Mouse (Mus musculus) erythroid progenitor cell, adult 5-6 weeks (primary cell): Measurements from ENCODE around the gene Tmem38b. TPM values are rescaled to one million over a fixed set of nuclear protein-coding genes. Genes with fewer than 3 reads are reported as not detected.

Experiments
- ATAC-seq: replicated peaks from 2 replicates; pipeline ENCODE4 v1.8.0; 2016; ENCODE audit warnings: moderate number of reproducible peaks, mild to moderate bottlenecking, moderate TSS enrichment, inconsistent platforms; ENCODE audit not compliant: poor library complexity, low FRiP score, severe bottlenecking
- total RNA-seq, 2 experiments: library from RNA; stranded (forward) in 1 of 2; stranded (reverse) in 1 of 2; fragments of 150-400 nt in 1 of 2; fragments of 186-747, 209-891 nt in 1 of 2; gene quantifications; 2 replicates each; pipeline versions ENCODE4 v1.2.3 to v1.2.4; 2015 to 2017; ENCODE audit warnings: low replicate concordance in 2 of 2

Gene Tmem38b
- total RNA-seq, 2 experiments from 2014 or later = 4.2 to 7.0 TPM

DNA sequence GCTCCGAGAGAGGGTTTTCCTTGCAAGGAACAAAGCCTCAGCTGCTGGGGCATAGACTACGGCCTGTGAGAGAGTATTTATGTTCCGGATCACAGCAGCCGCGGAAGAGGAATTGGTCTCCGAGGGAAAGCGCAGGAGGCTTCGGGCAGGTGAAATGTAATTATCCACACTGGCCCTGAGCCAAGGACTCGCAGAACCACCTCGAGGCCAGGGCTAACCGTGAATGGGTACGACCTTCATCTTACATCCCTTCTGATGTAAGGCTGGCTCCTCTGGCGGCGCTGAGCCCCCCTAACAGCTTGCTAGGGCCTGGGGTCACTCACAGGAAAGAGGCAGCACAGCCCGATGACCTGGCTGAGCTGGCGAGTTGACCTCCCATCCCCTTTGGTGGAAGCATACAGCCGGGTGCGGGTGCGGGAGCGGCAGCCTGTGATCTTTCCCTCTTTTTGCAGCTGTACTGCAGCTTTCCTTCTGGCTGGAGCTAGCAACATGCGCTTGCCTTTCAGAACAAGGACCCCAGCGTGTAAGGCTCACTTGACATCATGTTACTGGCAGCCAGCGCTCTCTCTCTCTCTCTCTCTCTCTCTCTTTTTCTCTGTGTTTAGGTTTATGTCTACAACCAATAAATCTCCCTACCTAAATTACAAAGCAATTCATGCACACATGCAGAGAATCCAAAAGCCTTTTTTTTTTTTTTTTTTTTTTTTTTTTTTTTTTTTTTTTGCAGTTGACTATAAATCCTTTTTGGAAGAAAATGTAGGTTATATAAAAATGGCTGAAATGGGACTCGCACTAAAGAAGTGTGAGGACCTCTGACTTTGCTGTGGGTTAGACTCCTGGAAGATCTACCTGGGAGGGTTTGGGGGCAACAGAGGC, 52.9 kb downstream of the Tmem38b start:
- no peak for ATAC-seq

DNA sequence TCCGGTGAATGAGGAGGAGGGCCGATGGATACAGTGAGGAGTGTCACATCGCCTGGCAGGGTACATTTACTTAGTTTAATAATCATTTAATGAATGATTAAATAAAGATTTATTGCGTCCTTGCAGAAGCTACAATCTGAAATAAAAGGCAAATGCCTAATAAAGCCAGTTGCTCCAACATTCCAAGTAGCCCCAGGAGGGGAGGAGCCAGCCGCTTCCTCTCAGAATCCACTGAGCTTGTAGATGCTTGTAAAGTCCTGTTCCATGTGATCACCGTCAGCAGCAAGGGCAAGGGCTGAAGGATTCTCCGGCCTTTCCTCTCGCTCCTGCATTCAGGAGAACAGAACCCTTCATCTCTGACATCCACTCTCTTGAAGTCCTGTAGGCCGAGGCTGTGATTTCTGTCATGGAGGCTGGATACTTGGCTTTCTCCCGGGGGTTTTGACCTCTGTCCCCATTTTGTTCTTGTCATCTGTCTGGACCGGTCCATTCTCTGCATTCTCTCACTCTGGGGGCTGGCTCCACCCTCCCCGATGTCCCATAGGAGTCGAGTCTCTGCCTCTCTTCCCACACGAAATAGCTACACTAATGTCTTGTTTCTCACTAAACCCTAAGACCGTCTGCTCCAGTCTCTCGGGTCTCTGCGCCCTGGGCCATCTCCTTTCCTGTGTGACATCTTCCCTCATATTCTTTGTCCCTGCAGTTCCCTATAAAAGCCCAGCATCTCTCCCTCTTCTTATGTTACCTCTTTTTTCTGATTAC, 57.3 kb downstream of the Tmem38b start:
- ATAC-seq = no peak

DNA sequence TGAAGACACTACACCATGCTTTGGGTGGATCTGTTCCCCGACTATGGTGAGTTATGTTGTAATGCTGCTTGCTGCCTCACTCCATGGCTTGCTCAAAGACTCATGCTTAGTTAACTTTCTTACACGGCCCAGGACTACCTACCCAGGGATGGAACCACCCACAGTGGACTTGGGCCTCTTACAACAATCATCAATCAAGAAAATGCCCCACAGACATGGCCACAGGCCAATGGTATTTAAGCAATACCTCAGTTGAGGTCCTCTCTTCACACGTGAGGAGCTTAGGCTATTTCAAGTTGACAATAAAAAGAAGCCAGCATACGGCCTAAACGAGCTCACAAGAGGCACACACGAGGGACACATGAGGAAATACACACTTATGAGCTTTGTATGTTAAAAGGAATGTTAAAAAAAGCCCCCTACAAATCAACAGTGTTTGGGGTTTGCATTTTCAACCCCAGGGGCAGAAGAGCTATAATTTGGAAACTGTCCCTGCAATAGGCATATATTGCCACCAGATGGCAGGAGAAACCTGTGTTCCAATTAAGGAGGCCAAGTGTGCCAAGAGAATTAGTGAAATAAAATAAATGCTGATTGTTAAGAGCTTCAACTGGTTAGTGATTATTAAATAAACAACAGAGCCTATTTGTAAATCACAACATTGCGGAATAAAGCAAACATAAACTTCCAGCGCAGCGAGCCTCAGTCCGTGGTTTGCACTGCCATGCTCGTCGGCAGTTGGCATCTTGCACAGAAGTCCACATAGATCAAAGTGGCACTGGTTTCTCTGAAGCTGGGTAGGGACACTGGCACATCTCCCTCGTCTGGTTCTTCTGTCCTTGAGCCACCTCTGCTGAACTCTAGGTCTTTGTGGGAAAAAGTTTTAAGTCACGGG, 58.8 kb downstream of the Tmem38b start:
- ATAC-seq = no peak

DNA sequence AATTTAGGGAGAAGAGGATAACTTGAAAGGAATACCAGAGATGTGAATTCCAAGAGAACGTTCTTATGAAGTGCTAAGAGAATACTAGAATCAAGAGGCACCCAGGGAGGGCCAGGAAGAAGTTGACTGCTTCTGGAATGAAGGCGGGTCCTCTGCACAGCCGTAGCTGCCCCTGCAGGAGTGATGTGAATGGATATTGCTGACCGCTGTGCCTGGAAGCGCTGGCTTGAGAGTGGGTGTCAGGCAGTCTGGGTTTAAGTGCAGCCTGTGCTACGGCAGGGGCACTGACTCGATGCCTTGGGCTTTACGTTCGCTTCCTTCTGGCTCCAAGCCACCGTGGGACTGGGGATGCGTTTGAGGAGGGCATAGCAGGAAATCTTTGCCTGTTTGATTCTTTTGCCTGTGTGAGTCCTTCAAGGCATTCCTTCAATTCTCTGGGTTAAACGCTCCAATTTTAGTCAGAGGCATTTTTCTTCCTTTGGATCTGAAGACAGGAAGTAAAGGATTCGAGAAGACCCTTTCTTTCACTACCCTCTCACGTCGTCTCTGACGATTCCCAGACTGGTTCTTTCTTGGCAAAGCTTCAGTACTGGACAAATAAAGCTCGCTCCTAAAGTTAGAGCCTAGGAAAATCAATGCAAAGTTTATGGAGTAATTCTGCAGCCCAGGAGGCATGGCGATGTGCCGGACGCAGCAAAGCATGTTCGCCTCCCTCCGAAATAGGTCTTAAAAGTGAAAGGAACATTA, 60.7 kb downstream of the Tmem38b start:
- no peak for ATAC-seq

DNA sequence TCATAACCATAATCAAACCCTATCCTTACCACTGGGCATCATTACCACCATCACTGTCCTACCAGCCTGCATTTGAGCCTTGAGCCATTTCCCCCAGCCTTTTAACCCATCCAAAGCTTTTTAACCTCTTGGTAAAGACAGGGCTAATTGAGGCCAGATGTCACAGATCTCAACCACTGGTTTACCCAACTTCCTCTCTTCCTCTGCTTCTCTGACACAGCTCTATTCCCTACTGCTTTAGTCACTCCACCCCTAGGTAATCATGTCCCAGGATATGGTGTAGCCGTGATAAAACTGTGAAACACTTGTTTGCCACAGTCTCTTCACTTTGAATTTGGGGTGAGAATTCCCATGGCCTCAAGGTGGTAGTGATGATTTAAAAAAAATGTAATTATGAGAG, 69.5 kb downstream of the Tmem38b start:
- ATAC-seq = no peak

DNA sequence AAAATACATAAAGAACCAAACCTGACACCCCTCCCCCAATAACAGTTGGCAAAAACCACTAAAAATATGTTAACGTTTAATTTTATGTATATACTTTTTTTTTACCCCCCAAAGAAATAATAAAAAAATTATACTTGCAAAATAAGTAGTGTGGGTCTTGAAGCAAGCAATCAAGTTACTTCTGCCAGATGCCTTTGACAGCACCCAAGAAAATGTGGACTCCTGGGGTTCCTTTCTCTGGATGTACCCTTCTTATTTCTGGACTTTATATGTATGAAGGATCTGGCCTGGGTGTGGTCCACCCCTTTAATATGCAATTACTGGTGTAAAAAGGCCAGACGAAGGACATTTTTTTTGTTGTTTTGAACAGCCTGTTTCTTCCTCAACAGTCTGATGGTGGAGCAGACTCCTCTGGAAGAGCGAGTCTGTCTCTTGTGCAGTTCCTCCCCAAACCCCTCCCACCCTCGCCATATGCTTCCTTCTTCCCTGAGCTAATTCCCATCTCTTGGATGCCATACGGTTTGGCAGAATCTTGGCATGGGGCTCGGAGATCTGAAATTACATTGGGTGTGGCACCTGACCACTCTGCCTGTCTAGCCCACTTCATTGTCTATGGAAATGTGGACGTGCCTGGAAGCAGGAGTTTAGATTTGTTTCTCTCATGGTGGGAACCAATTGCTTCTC, 70.4 kb downstream of the Tmem38b start:
- ATAC-seq = no peak

DNA sequence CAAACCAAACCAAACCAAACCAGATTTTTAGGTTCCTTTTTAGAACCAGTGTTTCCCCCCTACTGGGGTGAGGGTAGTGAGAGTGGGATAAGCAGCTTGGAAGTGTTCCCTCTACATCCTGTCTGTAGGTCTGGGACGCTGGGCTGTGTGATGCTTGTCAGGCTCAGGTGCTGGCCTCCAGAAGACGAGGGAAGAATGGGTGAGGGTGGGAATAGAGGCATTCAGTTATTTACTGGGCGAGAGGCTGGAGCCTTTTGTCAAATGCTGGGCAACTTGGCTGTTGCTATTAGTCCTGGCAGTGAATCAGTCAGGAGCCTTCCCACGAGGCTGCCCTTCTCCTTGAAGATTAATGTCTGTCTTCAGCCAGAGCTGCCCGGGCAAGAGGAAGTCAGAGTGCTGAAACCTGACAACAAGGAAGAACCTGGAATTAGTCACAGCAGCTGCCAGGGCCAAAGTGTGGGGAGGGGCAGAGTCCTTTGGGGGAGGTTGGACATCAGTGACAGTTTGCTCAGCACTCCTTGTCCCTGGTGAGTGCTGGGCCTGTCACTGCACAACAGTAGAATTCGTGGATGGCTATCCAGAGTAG, 74.6 kb downstream of the Tmem38b start:
- no peak for ATAC-seq

DNA sequence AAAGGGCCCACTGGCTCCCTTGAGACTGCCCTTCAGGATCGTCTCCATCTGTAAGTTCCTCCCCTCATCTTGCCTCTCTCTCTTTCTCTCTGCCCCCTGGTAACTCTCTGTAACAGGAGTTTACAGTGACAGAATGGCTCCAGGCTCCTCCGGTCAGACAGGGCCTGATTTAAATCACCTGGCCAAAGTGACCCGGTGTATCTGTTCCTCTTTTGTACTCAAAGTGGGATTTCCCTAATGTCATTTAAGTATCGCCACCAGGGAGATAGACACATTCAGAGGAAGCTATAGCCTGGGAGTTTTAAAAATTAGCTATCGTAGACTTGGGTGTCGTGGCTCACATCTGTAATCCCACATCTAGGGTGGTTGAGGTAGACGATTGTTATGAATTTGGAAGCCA, 78.5 kb downstream of the Tmem38b start:
- ATAC-seq = no peak

DNA sequence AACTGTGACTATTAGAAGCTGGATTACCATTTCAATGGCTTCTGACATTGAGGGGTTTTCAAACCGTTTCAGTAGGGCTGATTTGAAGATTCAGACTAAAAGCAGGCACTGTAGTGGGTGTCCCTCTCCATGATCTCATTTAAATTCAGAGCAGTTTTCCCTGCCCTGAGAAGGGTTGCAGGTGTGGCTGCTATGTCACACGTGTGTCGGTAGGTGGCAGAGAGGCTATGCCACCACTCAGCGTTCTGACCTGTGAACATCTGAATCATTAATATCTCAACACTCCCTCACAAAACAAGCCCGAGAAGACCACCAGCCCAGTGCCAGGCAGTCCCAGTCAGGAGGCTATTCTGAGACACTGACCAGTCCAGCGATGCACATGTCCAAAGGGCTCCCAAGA, 79.7 kb downstream of the Tmem38b start:
- no peak for ATAC-seq

DNA sequence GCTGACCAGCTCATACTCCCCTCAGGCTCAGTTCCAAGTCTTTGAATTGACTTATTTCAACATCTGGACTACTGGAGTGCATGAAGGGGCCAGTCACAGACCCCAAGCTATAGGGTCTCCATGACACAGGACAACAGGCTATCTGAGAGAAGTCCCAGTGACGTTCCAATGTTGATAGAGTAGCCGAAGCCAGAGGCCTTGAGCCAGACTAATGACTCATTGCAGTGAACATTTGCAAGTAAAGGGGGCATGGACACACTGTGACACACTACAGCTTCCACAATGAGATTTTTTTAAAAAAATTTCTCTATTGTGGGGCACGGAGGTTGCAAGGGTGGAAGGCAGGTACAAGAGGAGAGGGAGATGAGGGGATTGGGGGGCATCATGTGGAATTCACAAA, 81.2 kb downstream of the Tmem38b start:
- no peak for ATAC-seq

Other genes starting within 250 kb of the Tmem38b start
- 15.5 and 22.6 TPM in 2 replicates for gene Fsd1l, start 194.6 kb upstream of the Tmem38b start, total RNA-seq (2015; ENCODE audit: low replicate concordance)
- gene Fsd1l, start 194.6 kb upstream of the Tmem38b start, total RNA-seq (2017; ENCODE audit: low replicate concordance) = 17.3 and 25.7 TPM in 2 replicates
- 0.72 and 5.0 TPM in 2 replicates for gene Fktn, start 112.0 kb upstream of the Tmem38b start, total RNA-seq (2015; ENCODE audit: low replicate concordance)
- 0.64 and 0.68 TPM in 2 replicates for gene Fktn, start 112.0 kb upstream of the Tmem38b start, total RNA-seq (2017; ENCODE audit: low replicate concordance)
- not detected in 2 replicates for gene Tal2, start 46.3 kb upstream of the Tmem38b start, total RNA-seq (2015; ENCODE audit: low replicate concordance)
- 0.68 TPM in 1 of 2 replicates, not detected in the other for gene Tal2, start 46.3 kb upstream of the Tmem38b start, total RNA-seq (2017; ENCODE audit: low replicate concordance)